Mouse (Mus musculus) right cerebral cortex, adult 18-20 months (tissue): ENCODE data around the gene Zfp92.

Experiments used
- DNase-seq: peaks from one replicate; pipeline ENCODE4 v3.0.0; 2022; ENCODE audit warnings: mixed read lengths

Gene Zfp92

GRCm38 (mm10) chrX:73475658-73476256 is 64.9 kb downstream of the Zfp92 start:
- DNase-seq, result no peak

DNA sequence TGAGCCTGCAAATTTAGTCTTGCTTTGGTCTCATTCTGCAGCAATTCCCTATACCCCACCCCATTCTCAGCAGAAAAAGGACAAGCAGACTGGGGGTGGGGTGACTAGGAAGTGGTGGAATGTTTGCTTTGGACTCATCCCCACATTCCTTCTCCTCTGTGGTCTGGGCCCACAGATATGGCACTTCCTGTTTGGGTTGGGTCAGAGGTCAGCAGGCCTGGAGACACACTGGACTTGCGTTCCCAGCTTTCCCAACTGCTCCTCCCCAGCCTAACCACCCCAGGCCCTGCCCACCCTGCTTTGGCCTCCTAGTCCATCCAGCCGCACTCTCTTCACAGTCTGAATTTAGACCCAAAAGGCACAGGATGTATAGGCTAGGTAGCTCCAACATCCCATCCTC is 65.7 kb downstream of the Zfp92 start:
- no peak for DNase-seq

- DNase-seq, result no peak
These were observed 66.6 kb downstream of the Zfp92 start for GRCm38 (mm10) chrX:73477500-73477899.
